ENCODE assay signal across 17 mouse cellular contexts in genomic region chr3:59015698-59016412, GRCm38 (mm10). TPM values are rescaled to one million over a fixed set of nuclear protein-coding genes. Genes with fewer than 3 reads are reported as not detected.
DNase-seq lines count a peak whose midpoint lies in the region; ATAC-seq and TF ChIP-seq lines count a peak whose summit lies in the region.
"Had no signal": no experiment of that assay in that cellular context is flagged by ENCODE, and none has a peak within 500 bp of the region (broad histone marks: within the 10 kb centered on the region; RNA-seq: fewer than 3 reads in every experiment).

No protein-coding gene starts in this region.

- no peak overlapping the region for H3K4me3 ChIP-seq in forebrain, embryonic 11.5 days (ENCODE audit: low read depth, low read length)
- no peak overlapping the region for H3K4me3 ChIP-seq in forebrain, embryonic 10.5 days
- no peak overlapping the region for H3K4me3 ChIP-seq in midbrain, embryonic 11.5 days (ENCODE audit: low read depth, low read length)
- no peak overlapping the region for H3K4me3 ChIP-seq in midbrain, embryonic 16.5 days (ENCODE audit: low read depth, low read length)
- no peak overlapping the region for H3K4me3 ChIP-seq in forebrain, postnatal 0 days (ENCODE audit: low read depth, low read length)
- H3K4me3 ChIP-seq: embryonic facial prominence, embryonic 13.5 days; heart, embryonic 15.5 days; liver, embryonic 15.5 days had no signal

- no peaks in the 10 kb centered on the region for H3K36me3 ChIP-seq in forebrain, embryonic 11.5 days (ENCODE audit: control insufficient read depth, insufficient read depth, low read length)
- no peaks in the 10 kb centered on the region for H3K36me3 ChIP-seq in forebrain, embryonic 10.5 days (replicated peaks)
- no peaks in the 10 kb centered on the region for H3K36me3 ChIP-seq in midbrain, embryonic 11.5 days (ENCODE audit: control insufficient read depth, insufficient read depth, low read length)
- no peaks in the 10 kb centered on the region for H3K36me3 ChIP-seq in midbrain, embryonic 16.5 days (ENCODE audit: control insufficient read depth, insufficient read depth, low read length)
- H3K36me3 ChIP-seq in forebrain, postnatal 0 days (ENCODE audit: insufficient read depth), result no peaks in the 10 kb centered on the region
- H3K36me3 ChIP-seq: embryonic facial prominence, embryonic 13.5 days; heart, embryonic 15.5 days; liver, embryonic 15.5 days had no signal

- H3K4me1 ChIP-seq in forebrain, embryonic 11.5 days (replicated peaks; ENCODE audit: control insufficient read depth, insufficient read depth, low read length), result no peaks in the 10 kb centered on the region
- peaks cover under 1% of the 10 kb centered on the region; the same call in 1 of the 2 replicates for H3K4me1 ChIP-seq in forebrain, embryonic 10.5 days
- no peaks in the 10 kb centered on the region for H3K4me1 ChIP-seq in midbrain, embryonic 11.5 days (ENCODE audit: control insufficient read depth, insufficient read depth, low read length)
- H3K4me1 ChIP-seq in midbrain, embryonic 16.5 days (ENCODE audit: control insufficient read depth, insufficient read depth, low read length), result no peaks in the 10 kb centered on the region
- H3K4me1 ChIP-seq in forebrain, postnatal 0 days (ENCODE audit: insufficient read depth), result no peaks in the 10 kb centered on the region
- H3K4me1 ChIP-seq: liver, embryonic 15.5 days had no signal

- no peak overlapping the region for H3K9ac ChIP-seq in forebrain, embryonic 11.5 days (ENCODE audit: low read length)
- no peak overlapping the region for H3K9ac ChIP-seq in midbrain, embryonic 11.5 days (ENCODE audit: low read length)
- H3K9ac ChIP-seq in midbrain, embryonic 16.5 days (ENCODE audit: low read depth, low read length), result no peak overlapping the region
- H3K9ac ChIP-seq in forebrain, postnatal 0 days, result no peak overlapping the region
- H3K9ac ChIP-seq: embryonic facial prominence, embryonic 13.5 days; heart, embryonic 15.5 days; liver, embryonic 15.5 days had no signal

- no peaks in the 10 kb centered on the region for H3K9me3 ChIP-seq in forebrain, embryonic 11.5 days (ENCODE audit: control insufficient read depth, low read length)
- no peaks in the 10 kb centered on the region for H3K9me3 ChIP-seq in forebrain, embryonic 10.5 days
- no peaks in the 10 kb centered on the region for H3K9me3 ChIP-seq in midbrain, embryonic 11.5 days (ENCODE audit: control insufficient read depth, low read length)
- no peaks in the 10 kb centered on the region for H3K9me3 ChIP-seq in midbrain, embryonic 16.5 days (replicated peaks; ENCODE audit: control insufficient read depth, low read length, poor library complexity, severe bottlenecking)
- H3K9me3 ChIP-seq in forebrain, postnatal 0 days (ENCODE audit: low read length), result no peaks in the 10 kb centered on the region
- H3K9me3 ChIP-seq: embryonic facial prominence, embryonic 13.5 days; heart, embryonic 15.5 days; liver, embryonic 15.5 days had no signal

- H3K27ac ChIP-seq in forebrain, embryonic 11.5 days (ENCODE audit: low read depth, low read length), result no peak overlapping the region
- H3K27ac ChIP-seq in forebrain, embryonic 10.5 days, result no peak overlapping the region
- H3K27ac ChIP-seq in midbrain, embryonic 11.5 days (ENCODE audit: low read depth, low read length), result no peak overlapping the region
- no peak overlapping the region for H3K27ac ChIP-seq in midbrain, embryonic 16.5 days (ENCODE audit: low read length)
- no peak overlapping the region for H3K27ac ChIP-seq in forebrain, postnatal 0 days (ENCODE audit: low read depth, low read length)
- H3K27ac ChIP-seq: embryonic facial prominence, embryonic 13.5 days; heart, embryonic 15.5 days; liver, embryonic 15.5 days had no signal

- peak; percentile 39; the same call in 1 of the 2 replicates for ATAC-seq in forebrain, embryonic 11.5 days (replicated peaks; ENCODE audit: low FRiP score)
- 0 out of 2 replicates have a peak, but pooled peaks have one; percentile 19 for ATAC-seq in midbrain, embryonic 11.5 days (ENCODE audit: low FRiP score)
- no peak for ATAC-seq in midbrain, embryonic 16.5 days
- 0 out of 2 replicates have a peak, but pooled peaks have one; percentile 34 for ATAC-seq in forebrain, postnatal 0 days

- WGBS in forebrain, embryonic 11.5 days, result 72% methylated on average over 4 of the region's 4 CpGs
- 71% methylated on average over 4 of the region's 4 CpGs for WGBS in forebrain, embryonic 10.5 days
- 71% methylated on average over 4 of the region's 4 CpGs for WGBS in midbrain, embryonic 11.5 days
- WGBS in midbrain, embryonic 16.5 days, result 72% methylated on average over 4 of the region's 4 CpGs
- WGBS in forebrain, postnatal 0 days, result 65% methylated on average over 4 of the region's 4 CpGs

- H3K4me2 ChIP-seq in forebrain, embryonic 11.5 days (ENCODE audit: low read depth, low read length, severe bottlenecking), result no peak overlapping the region
- no peak overlapping the region for H3K4me2 ChIP-seq in midbrain, embryonic 11.5 days
- H3K4me2 ChIP-seq in midbrain, embryonic 16.5 days (ENCODE audit: low read length), result no peak overlapping the region
- no peak overlapping the region for H3K4me2 ChIP-seq in forebrain, postnatal 0 days (ENCODE audit: low read depth)
- H3K4me2 ChIP-seq: embryonic facial prominence, embryonic 13.5 days; heart, embryonic 15.5 days; liver, embryonic 15.5 days had no signal

- TF ChIP-seq CTCF in forebrain, postnatal 0 days (IDR thresholded peaks at IDR 0.05; ENCODE audit: low read depth), result no peak

- no peak for DNase-seq in forebrain, embryonic 11.5 days (ENCODE audit: low spot score)
- DNase-seq in forebrain, embryonic 10.5 days (ENCODE audit: extremely low spot score, low spot score), result no peak
- no peak for DNase-seq in midbrain, embryonic 11.5 days (ENCODE audit: low spot score, missing footprints)
- peak; percentile 57 for DNase-seq in cerebellum, adult 9-11 months
- DNase-seq in forebrain, postnatal 0 days, result no peak
- DNase-seq in kidney, postnatal 14 days, result no peak
- DNase-seq: adrenal gland, adult 8-10 months; B cell, adult 2 months; heart, adult 18-20 months; kidney, adult 18-20 months; kidney, postnatal 25 days; lung, postnatal 10 days; retina, postnatal 1 day had no signal

- H3K27me3 ChIP-seq in forebrain, embryonic 11.5 days (ENCODE audit: control insufficient read depth, insufficient read depth, low read length), result no peaks in the 10 kb centered on the region
- H3K27me3 ChIP-seq in forebrain, embryonic 10.5 days (ENCODE audit: poor library complexity, severe bottlenecking), result no peaks in the 10 kb centered on the region
- H3K27me3 ChIP-seq in midbrain, embryonic 11.5 days (ENCODE audit: control insufficient read depth, insufficient read depth, low read length), result no peaks in the 10 kb centered on the region
- H3K27me3 ChIP-seq in midbrain, embryonic 16.5 days (ENCODE audit: control insufficient read depth, insufficient read depth, low read depth, low read length), result no peaks in the 10 kb centered on the region
- H3K27me3 ChIP-seq in forebrain, postnatal 0 days (ENCODE audit: insufficient read depth, low read length), result no peaks in the 10 kb centered on the region
- H3K27me3 ChIP-seq: embryonic facial prominence, embryonic 13.5 days; heart, embryonic 15.5 days; liver, embryonic 15.5 days had no signal

RNA-seq across cellular contexts. Expression of gene Med12l, which starts 10.2 kb away (rescaled TPM):
- polyA plus RNA-seq in forebrain, embryonic 11.5 days (2014; fragmentation: Nextera tagmentation; extraction: Ambion mirVana), result 5.5 TPM in 2 replicates
- 2.9 and 3.1 TPM in 2 replicates for polyA plus RNA-seq in forebrain, embryonic 10.5 days (2016; fragmentation: Nextera tagmentation; extraction: Ambion mirVana)
- polyA plus RNA-seq in midbrain, embryonic 11.5 days (2014; fragmentation: Nextera tagmentation; extraction: Ambion mirVana), result 2.9 and 3.3 TPM in 2 replicates
- 4.5 and 4.6 TPM in 2 replicates for polyA plus RNA-seq in midbrain, embryonic 16.5 days (2015; fragmentation: Nextera tagmentation; extraction: Ambion mirVana)
- total RNA-seq in forebrain, postnatal 0 days (2014; rRNA removed), result 14.9 and 19.2 TPM in 2 replicates
- polyA plus RNA-seq in forebrain, postnatal 0 days (2015; fragmentation: Nextera tagmentation; extraction: Ambion mirVana), result 1.1 and 2.1 TPM in 2 replicates
